Mouse (Mus musculus) heart, adult 2 months (tissue): Measurements from ENCODE around the gene Rapgef3. TPM values are rescaled to one million over a fixed set of nuclear protein-coding genes. Genes with fewer than 3 reads are reported as not detected.

ENCODE experiments used
- DNase-seq, 2 experiments: peaks; one replicate each; pipeline ENCODE4 v3.0.0; 2021
- H3K27ac ChIP-seq: fragments of 200-600 bp; 2 replicates; pipeline ENCODE4 v1.8.1; 2022
- H3K27me3 ChIP-seq: fragments of 200-500 bp; 2 replicates; pipeline ENCODE4 v1.6.1; 2012; ENCODE audit warnings: mild to moderate bottlenecking, low read length, inconsistent platforms, mixed read lengths; ENCODE audit not compliant: control insufficient read depth, insufficient read depth
- H3K36me3 ChIP-seq: fragments of 200-500 bp; 2 replicates; pipeline ENCODE4 v1.6.1; 2012; ENCODE audit warnings: low read length, inconsistent platforms; ENCODE audit not compliant: control insufficient read depth, insufficient read depth
- H3K4me1 ChIP-seq: fragments of 200-500 bp; 2 replicates; pipeline ENCODE4 v1.6.1; 2011; ENCODE audit warnings: low read length; ENCODE audit not compliant: control insufficient read depth, insufficient read depth
- H3K4me3 ChIP-seq: fragments of 200-600 bp; 2 replicates; pipeline ENCODE4 v1.8.1; 2022
- H3K79me2 ChIP-seq: fragments of 200-500 bp; replicated peaks from 2 replicates; pipeline ENCODE4 v1.6.1; 2012; ENCODE audit warnings: mild to moderate bottlenecking, inconsistent platforms, low read length, moderate library complexity, mixed read lengths; ENCODE audit not compliant: control insufficient read depth, insufficient read depth
- H3K9ac ChIP-seq: fragments of 200-500 bp; 2 replicates; pipeline ENCODE4 v1.6.1; 2012; ENCODE audit warnings: low read depth, mild to moderate bottlenecking, control low read depth, inconsistent platforms, low read length, mixed read lengths
- CTCF ChIP-seq: fragments of 200-600 bp; IDR thresholded peaks from 2 replicates; pipeline ENCODE4 v1.8.1; 2022; ENCODE audit warnings: antibody characterized with exemption, mild to moderate bottlenecking, moderate library complexity
- EP300 ChIP-seq: fragments of 200-500 bp; IDR thresholded peaks from 2 replicates; pipeline ENCODE4 v1.6.1; 2011; ENCODE audit warnings: low read depth, low read length, control low read depth; ENCODE audit not compliant: insufficient read depth
- POLR2A ChIP-seq: fragments of 200-500 bp; IDR thresholded peaks from 2 replicates; pipeline ENCODE4 v1.6.1; 2011; ENCODE audit warnings: mild to moderate bottlenecking, low read depth, low read length, control low read depth; ENCODE audit not compliant: insufficient read depth
- WGBS: fragments of 180-500 bp; shearing (Covaris S2); methylation state at CpG from one replicate; pipeline ENCODE4 v1.1.7; 2018; 5-methylcytosine and 5-hydroxymethylcytosine counted together
- intact Hi-C: fragments of 180-260 bp; cut with DNase I; formaldehyde crosslinking; loops from one replicate; pipeline ENCODE4 v1.15.1; 2025
- polyA plus RNA-seq: library from polyadenylated mRNA; depleted of rRNA; stranded (reverse); fragments of >200 nt; gene quantifications from 2 replicates; pipeline ENCODE4 v1.2.3, GENCODE M21; 2012
- total RNA-seq, 2 experiments: library from RNA; stranded (reverse); gene quantifications; 2 replicates each; pipeline ENCODE4 v1.2.3; 2021

The Rapgef3 gene
- total and polyA plus RNA-seq, 3 experiments = 21.5 to 44.4 (median 27.9) TPM

- no peaks in the 10 kb centered on the region for H3K79me2 ChIP-seq
- no peak overlapping the region for H3K9ac ChIP-seq
- no peaks in the 10 kb centered on the region for H3K27me3 ChIP-seq
- H3K4me1 ChIP-seq = peaks cover 18% of the 10 kb centered on the region
- no peak overlapping the region for H3K4me3 ChIP-seq
- 92% methylated on average over 11 of the region's 11 CpGs for WGBS
- intact Hi-C loops = no loop called here
- H3K27ac ChIP-seq = no peak overlapping the region
- no peak for TF ChIP-seq EP300
- no peak for TF ChIP-seq POLR2A
- no peak for TF ChIP-seq CTCF
- DNase-seq = no peak
- no peaks in the 10 kb centered on the region for H3K36me3 ChIP-seq
These were observed 35.8 kb downstream of the Rapgef3 start for GRCm38 (mm10) chr15:97731988-97732387.

GRCm38 (mm10) chr15:97731111-97731510 is 36.7 kb downstream of the Rapgef3 start, which contains the start of gene Endou:
Gene Endou, minus strand, starts transcription at chr15:97731339.
- no peak for DNase-seq
- WGBS = 83% methylated on average over 8 of the region's 8 CpGs
- Histone ChIP-seq H3K36me3 (no peaks in the 10 kb centered on the region), H3K4me3 (no peak within 1 kb of the TSS), H3K79me2 (no peaks in the 10 kb centered on the region), H3K27ac (no peak within 1 kb of the TSS; the same call in 1 of the 2 replicates), H3K27me3 (no peaks in the 10 kb centered on the region), H3K9ac (no peak within 1 kb of the TSS), H3K4me1 (peaks cover 18% of the 10 kb centered on the region)
- intact Hi-C loops = no loop called here
- no peak for TF ChIP-seq POLR2A
- TF ChIP-seq CTCF = no peak
- TF ChIP-seq EP300 = no peak

GRCm38 (mm10) chr15:97730365-97730764 is 37.4 kb downstream of the Rapgef3 start:
- Histone ChIP-seq H3K4me1 (peaks cover 18% of the 10 kb centered on the region), H3K27me3 (no peaks in the 10 kb centered on the region), H3K79me2 (no peaks in the 10 kb centered on the region), H3K4me3 (no peak overlapping the region), H3K36me3 (no peaks in the 10 kb centered on the region), H3K27ac (no peak overlapping the region; the same call in 1 of the 2 replicates), H3K9ac (no peak overlapping the region)
- intact Hi-C loops = no loop called here
- peak in 1 of 2 experiments; percentile 31 for DNase-seq
- TF ChIP-seq POLR2A (no peak), EP300 (no peak), CTCF (no peak)
- 39% methylated on average over 6 of the region's 6 CpGs for WGBS

DNA sequence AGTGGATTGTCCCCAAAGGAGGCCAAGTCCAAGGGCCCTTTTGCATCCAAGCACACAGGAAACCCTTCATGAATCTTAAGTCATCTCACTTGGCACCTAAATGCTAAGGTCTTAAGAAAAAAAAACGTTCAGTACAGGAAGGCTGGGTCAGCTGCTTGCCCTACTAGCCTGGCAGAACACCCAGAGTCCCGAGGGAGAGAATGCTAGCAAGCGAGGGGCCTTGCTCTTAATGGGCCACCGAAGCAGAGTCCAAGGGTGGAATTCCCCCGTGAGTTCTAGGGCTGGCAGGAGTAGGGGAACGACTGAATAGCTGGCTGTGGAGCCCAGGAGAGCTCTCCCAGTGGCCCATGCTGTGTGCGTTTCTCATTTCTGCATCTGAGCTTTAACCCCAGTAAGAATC is 39.0 kb downstream of the Rapgef3 start:
- TF ChIP-seq POLR2A (no peak), CTCF (no peak), EP300 (no peak)
- peak overlapping the region; percentile 41; the same call in 1 of the 2 replicates for H3K27ac ChIP-seq
- peaks cover 18% of the 10 kb centered on the region for H3K4me1 ChIP-seq
- WGBS = 25% methylated on average over 7 of the region's 7 CpGs
- no peak overlapping the region for H3K4me3 ChIP-seq
- H3K36me3 ChIP-seq = no peaks in the 10 kb centered on the region
- no peak overlapping the region for H3K9ac ChIP-seq
- DNase-seq = peak; percentile 42 to 50
- intact Hi-C loops = no loop called here
- no peaks in the 10 kb centered on the region for H3K27me3 ChIP-seq
- no peaks in the 10 kb centered on the region for H3K79me2 ChIP-seq

- H3K36me3 ChIP-seq = no peaks in the 10 kb centered on the region
- peak overlapping the region; percentile 41; the same call in 1 of the 2 replicates for H3K27ac ChIP-seq
- no peak for TF ChIP-seq POLR2A
- TF ChIP-seq CTCF = no peak
- no peak for TF ChIP-seq EP300
- H3K79me2 ChIP-seq = no peaks in the 10 kb centered on the region
- intact Hi-C loops = no loop called here
- H3K9ac ChIP-seq = no peak overlapping the region
- H3K4me3 ChIP-seq = no peak overlapping the region
- H3K27me3 ChIP-seq = no peaks in the 10 kb centered on the region
- H3K4me1 ChIP-seq = peaks cover 18% of the 10 kb centered on the region
- WGBS = 41% methylated on average over 11 of the region's 11 CpGs
- DNase-seq = peak; percentile 44 to 47
These were observed 39.4 kb downstream of the Rapgef3 start for GRCm38 (mm10) chr15:97728394-97728793.

GRCm38 (mm10) chr15:97727520-97727919 is 40.3 kb downstream of the Rapgef3 start:
- Histone ChIP-seq H3K4me3 (no peak overlapping the region), H3K36me3 (no peaks in the 10 kb centered on the region), H3K79me2 (no peaks in the 10 kb centered on the region), H3K4me1 (peaks cover 18% of the 10 kb centered on the region), H3K9ac (no peak overlapping the region), H3K27ac (peak overlapping the region; percentile 36; the same call in 1 of the 2 replicates), H3K27me3 (no peaks in the 10 kb centered on the region)
- TF ChIP-seq POLR2A = no peak
- TF ChIP-seq EP300 = no peak
- no peak for TF ChIP-seq CTCF
- no peak for DNase-seq
- intact Hi-C loops = no loop called here
- 82% methylated on average over 5 of the region's 5 CpGs for WGBS
